Comparison of ENCODE assay signal across 9 mouse cellular contexts in the genomic region with DNA sequence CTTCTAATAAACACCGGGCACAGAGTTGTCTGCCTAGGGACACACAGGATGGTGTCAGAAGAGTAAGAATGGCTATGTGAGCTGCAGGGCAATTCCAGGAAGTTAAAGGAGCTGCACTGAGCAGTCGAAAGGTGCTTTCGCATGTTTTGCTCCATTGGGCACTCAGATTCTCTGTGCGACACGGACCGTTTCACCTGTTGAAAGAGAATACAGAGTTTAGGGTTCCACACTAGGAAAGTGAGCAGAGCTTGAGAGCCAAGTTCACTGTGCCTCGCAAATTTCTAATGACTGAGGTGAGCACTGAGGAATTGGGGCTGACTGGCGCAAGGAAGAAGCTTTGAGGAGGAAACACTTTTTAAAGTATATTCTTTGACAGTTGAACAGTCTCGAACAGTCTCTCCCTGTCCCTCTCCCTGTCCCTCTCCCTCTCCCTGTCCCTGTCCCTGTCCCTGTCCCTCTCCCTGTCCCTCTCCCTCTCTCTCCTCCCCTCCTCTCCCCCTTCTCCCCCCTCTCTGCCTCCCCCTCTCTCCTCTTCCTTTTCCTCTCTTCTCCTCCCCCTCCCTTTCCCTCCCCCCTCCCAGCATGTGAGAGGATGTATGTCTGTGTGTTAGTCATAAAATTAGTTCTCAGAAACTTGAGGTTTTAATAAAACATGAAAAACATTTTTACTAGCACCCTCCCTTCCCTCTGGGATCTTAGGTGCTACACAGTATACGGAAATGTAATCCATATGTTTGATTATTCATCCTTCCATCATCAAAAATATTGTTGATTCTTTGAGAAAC. TPM values are rescaled to one million over a fixed set of nuclear protein-coding genes. Genes with fewer than 3 reads are reported as not detected.
DNase-seq lines count a peak whose midpoint lies in the region; ATAC-seq and TF ChIP-seq lines count a peak whose summit lies in the region.
"Had no signal": no experiment of that assay in that cellular context is flagged by ENCODE, and none has a peak within 500 bp of the region (broad histone marks: within the 10 kb centered on the region; RNA-seq: fewer than 3 reads in every experiment).

No protein-coding gene starts in this region.

- no peak for TF ChIP-seq CTCF in kidney, adult 2 months (conservative IDR thresholded peaks at IDR 0.05; ENCODE audit: insufficient read depth, insufficient read length, low read depth, low read length)

- no peak overlapping the region for H3K4me3 ChIP-seq in kidney, adult 2 months (ENCODE audit: insufficient read depth, low read depth, low read length)
- no peak overlapping the region for H3K4me3 ChIP-seq in embryonic facial prominence, embryonic 12.5 days
- H3K4me3 ChIP-seq in intestine, embryonic 15.5 days (replicated peaks), result no peak overlapping the region

- no peak overlapping the region for H3K9ac ChIP-seq in embryonic facial prominence, embryonic 12.5 days
- no peak overlapping the region for H3K9ac ChIP-seq in intestine, embryonic 15.5 days
- H3K9ac ChIP-seq: hindbrain, embryonic 14.5 days had no signal

- H3K27me3 ChIP-seq in kidney, adult 2 months (replicated peaks; ENCODE audit: control insufficient read depth, insufficient read depth, low read length), result no peaks in the 10 kb centered on the region
- no peaks in the 10 kb centered on the region for H3K27me3 ChIP-seq in embryonic facial prominence, embryonic 12.5 days
- no peaks in the 10 kb centered on the region for H3K27me3 ChIP-seq in intestine, embryonic 15.5 days (replicated peaks)

- WGBS in kidney, adult 2 months, result 33% methylated on average over 10 of the region's 10 CpGs
- WGBS in embryonic facial prominence, embryonic 12.5 days, result 54% methylated on average over 10 of the region's 10 CpGs
- 72% methylated on average over 10 of the region's 10 CpGs for WGBS in intestine, embryonic 15.5 days

- peak; percentile 32 for DNase-seq in kidney, adult 2 months
- DNase-seq in kidney, adult 18-20 months, result no peak
- DNase-seq in CD4-positive helper T cell, adult 2 months (ENCODE audit: low read depth, low spot score), result peak; percentile 32
- no peak for DNase-seq in cerebellum, adult 8-10 months
- no peak for DNase-seq in adrenal gland, postnatal 10 days

- no peak overlapping the region for H3K4me2 ChIP-seq in embryonic facial prominence, embryonic 12.5 days (replicated peaks)
- H3K4me2 ChIP-seq in intestine, embryonic 15.5 days (replicated peaks), result no peak overlapping the region

- H3K27ac ChIP-seq in kidney, adult 2 months (ENCODE audit: insufficient read depth, low read depth, low read length), result no peak overlapping the region
- H3K27ac ChIP-seq in embryonic facial prominence, embryonic 12.5 days, result peak overlapping the region; percentile 50; the same call in 1 of the 2 replicates
- no peak overlapping the region for H3K27ac ChIP-seq in intestine, embryonic 15.5 days
- H3K27ac ChIP-seq: hindbrain, embryonic 14.5 days had no signal

- no peaks in the 10 kb centered on the region for H3K36me3 ChIP-seq in kidney, adult 2 months (ENCODE audit: control insufficient read depth, insufficient read depth, low read length)
- H3K36me3 ChIP-seq in embryonic facial prominence, embryonic 12.5 days, result no peaks in the 10 kb centered on the region
- H3K36me3 ChIP-seq in intestine, embryonic 15.5 days, result no peaks in the 10 kb centered on the region

- no peak for TF ChIP-seq POLR2A in kidney, adult 2 months (IDR thresholded peaks at IDR 0.05; ENCODE audit: low read depth, low read length)

- H3K4me1 ChIP-seq in kidney, adult 2 months (ENCODE audit: control insufficient read depth, insufficient read depth, low read length), result peaks cover 8% of the 10 kb centered on the region; the same call in 1 of the 2 replicates
- H3K4me1 ChIP-seq in embryonic facial prominence, embryonic 12.5 days, result peaks cover 34% of the 10 kb centered on the region
- H3K4me1 ChIP-seq in intestine, embryonic 15.5 days (replicated peaks), result peaks cover 11% of the 10 kb centered on the region

- H3K9me3 ChIP-seq in embryonic facial prominence, embryonic 12.5 days, result 0 out of 2 replicates have a peak, but pooled peaks cover 2% of the 10 kb centered on the region
- H3K9me3 ChIP-seq in intestine, embryonic 15.5 days, result no peaks in the 10 kb centered on the region

- ATAC-seq in embryonic facial prominence, embryonic 12.5 days (ENCODE audit: insufficient number of reproducible peaks, insufficient read depth, low FRiP score, low TSS enrichment), result no peak
- 0 out of 2 replicates have a peak, but pooled peaks have one; percentile 32 for ATAC-seq in megakaryocyte-erythroid progenitor cell, adult 5-6 weeks (replicated peaks; ENCODE audit: low FRiP score, low TSS enrichment, poor library complexity, severe bottlenecking)
- ATAC-seq in intestine, embryonic 15.5 days, result no peak

RNA-seq across cellular contexts. Expression of gene Jun, which starts 55.1 kb away (rescaled TPM):
- 16.9 and 18.9 TPM in 2 replicates for polyA plus RNA-seq in kidney, adult 2 months (2012; rRNA removed)
- polyA plus RNA-seq in embryonic facial prominence, embryonic 12.5 days (2016; fragmentation: Nextera tagmentation; extraction: Ambion mirVana), result 112 and 118 TPM in 2 replicates
- total RNA-seq in megakaryocyte-erythroid progenitor cell, adult 5-6 weeks (2014; fragmentation: Nextera tagmentation), result 14.9 and 15.6 TPM in 2 replicates
- total RNA-seq in megakaryocyte-erythroid progenitor cell, adult 5-6 weeks (2017), result 167 and 256 TPM in 2 replicates
- 83.6 and 88.6 TPM in 2 replicates for polyA plus RNA-seq in intestine, embryonic 15.5 days (2015; fragmentation: Nextera tagmentation; extraction: Ambion mirVana)
- 10 to 100 TPM; 48.6 to 76.8 TPM for total RNA-seq in adrenal gland, postnatal 10 days (2021)

Comparison
In these comparisons a context has a peak if more than half of its experiments do, and no peak if none do; other contexts are left out.
1. DNase-seq: peak in kidney, adult 2 months (single experiment) and CD4-positive helper T cell, adult 2 months (single experiment); none in kidney, adult 18-20 months (single experiment), cerebellum, adult 8-10 months (single experiment) and adrenal gland, postnatal 10 days (single experiment).